Mouse (Mus musculus) cerebral cortex, adult 2 months (tissue): ENCODE results near the gene Tmem63a.

Experiments
- WGBS: fragments of 180-500 bp; shearing (Covaris S2); methylation state at CpG from one replicate; pipeline ENCODE4 v1.1.7; 2018; 5-methylcytosine and 5-hydroxymethylcytosine counted together

Gene Tmem63a

GRCm38 (mm10) chr1:180942166-180943031 lies at the start of gene Tmem63a:
Tmem63a (plus strand) TSS chr1:180942344.
- WGBS, result 2% methylated on average over 73 of the region's 73 CpGs

- WGBS, result 76% methylated on average over 10 of the region's 10 CpGs
Measured at GRCm38 (mm10) chr1:180892808-180893207, 49.3 kb upstream of the Tmem63a start, which contains the start of gene Lefty2. Lefty2 (plus strand) TSS chr1:180893108.

- 11% methylated on average over 51 of the region's 51 CpGs for WGBS
Measured at GRCm38 (mm10) chr1:180894088-180894987, 47.8 kb upstream of the Tmem63a start.

GRCm38 (mm10) chr1:180901107-180901506 lies 41.0 kb upstream of the Tmem63a start:
- WGBS, result 2% methylated on average over 4 of the region's 4 CpGs

GRCm38 (mm10) chr1:180902915-180903314 lies 39.2 kb upstream of the Tmem63a start:
- 39% methylated on average over 5 of the region's 5 CpGs for WGBS

GRCm38 (mm10) chr1:180903666-180904038 lies 38.5 kb upstream of the Tmem63a start:
- WGBS, result 27% methylated on average over 10 of the region's 10 CpGs

- 1% methylated on average over 52 of the region's 52 CpGs for WGBS
Measured at GRCm38 (mm10) chr1:180904039-180904814, 37.9 kb upstream of the Tmem63a start, which contains the start of gene Pycr2. Pycr2 (plus strand) TSS chr1:180904293.

- WGBS, result under 1% methylated on average over 5 of the region's 5 CpGs
Measured at GRCm38 (mm10) chr1:180904815-180905080, 37.4 kb upstream of the Tmem63a start.

GRCm38 (mm10) chr1:180905307-180905706 lies 36.8 kb upstream of the Tmem63a start:
- 49% methylated on average over 6 of the region's 6 CpGs for WGBS

GRCm38 (mm10) chr1:180905876-180906275 lies 36.3 kb upstream of the Tmem63a start:
- 95% methylated on average over 17 of the region's 17 CpGs for WGBS

- WGBS, result 94% methylated on average over 24 of the region's 24 CpGs
Measured at GRCm38 (mm10) chr1:180906461-180907147, 35.5 kb upstream of the Tmem63a start.

- 42% methylated on average over 8 of the region's 8 CpGs for whole genome bisulfite sequencing
Measured at GRCm38 (mm10) chr1:180911138-180911537, 31.0 kb upstream of the Tmem63a start.

GRCm38 (mm10) chr1:180911653-180912287 lies 30.4 kb upstream of the Tmem63a start:
- WGBS, result 58% methylated on average over 20 of the region's 20 CpGs

GRCm38 (mm10) chr1:180912792-180913191 lies 29.4 kb upstream of the Tmem63a start:
- WGBS, result 89% methylated on average over 5 of the region's 5 CpGs

- WGBS, result 69% methylated on average over 4 of the region's 4 CpGs
Measured at GRCm38 (mm10) chr1:180913797-180914196, 28.3 kb upstream of the Tmem63a start.

- 90% methylated on average over 11 of the region's 11 CpGs for WGBS
Measured at GRCm38 (mm10) chr1:180916425-180916824, 25.7 kb upstream of the Tmem63a start.

- 71% methylated on average over 1 of the region's 1 CpGs for WGBS
Measured at GRCm38 (mm10) chr1:180917053-180917452, 25.1 kb upstream of the Tmem63a start.

- 46% methylated on average over 8 of the region's 8 CpGs for WGBS
Measured at GRCm38 (mm10) chr1:180919686-180920085, 22.5 kb upstream of the Tmem63a start.

- WGBS, result 68% methylated on average over 6 of the region's 6 CpGs
Measured at GRCm38 (mm10) chr1:180922273-180923048, 19.7 kb upstream of the Tmem63a start.

- 75% methylated on average over 2 of the region's 2 CpGs for WGBS
Measured at GRCm38 (mm10) chr1:180924737-180925136, 17.4 kb upstream of the Tmem63a start.
